Mouse (Mus musculus): ENCODE measurements around the gene E2f2. TPM values are rescaled to one million over a fixed set of nuclear protein-coding genes. Genes with fewer than 3 reads are reported as not detected.

Gene E2f2
- polyA plus RNA-seq, 1 experiment from 2014 or later, result 1.1 TPM

DNA sequence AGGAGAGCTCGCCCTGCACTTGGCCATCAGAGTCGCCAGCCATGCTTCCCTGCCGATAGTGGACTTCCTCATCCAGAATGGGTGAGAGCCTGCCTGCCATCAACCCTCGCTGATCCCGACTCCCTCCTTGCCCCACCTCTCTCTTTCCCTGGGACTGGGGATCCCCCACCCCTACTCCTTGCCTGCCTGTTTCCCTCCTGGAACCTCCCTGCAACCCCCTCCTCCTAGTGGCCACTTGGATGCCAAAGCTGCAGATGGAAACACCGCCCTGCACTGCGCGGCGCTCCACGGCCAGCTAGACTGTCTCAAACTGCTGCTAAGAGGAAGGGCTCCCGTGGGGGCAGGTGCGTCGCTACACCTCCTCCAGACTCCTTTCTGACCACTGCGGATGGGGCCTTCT is 67.9 kb downstream of the E2f2 start:
- ATAC-seq, result no peak
- ChIA-PET POLR2A (no interaction called here), CTCF (interaction anchor here (1.1 to 2.0 kb wide), 5 partner anchors 21 to 39 kb away, joined by 4 to 7 read pairs (median 4); no protein-coding TSS in a partner anchor)
- no peaks in the 10 kb centered on the region for H3K27me3 ChIP-seq
- no peak for TF ChIP-seq CTCF (IDR thresholded peaks at IDR 0.05)
- no peak for DNase-seq (ENCODE audit: low read depth, low spot score)
- in situ Hi-C loops (cut with MboI; ENCODE audit: low pct_unique_long_range_greater_than_20kb), result loop anchor here (5.0 to 10.0 kb wide), 2 partner anchors 38 to 75 kb away; no protein-coding TSS in a partner anchor

GRCm38 (mm10) chr4:136240955-136241354 is 68.8 kb downstream of the E2f2 start:
- DNase-seq (ENCODE audit: low read depth, low spot score) (no peak), ATAC-seq (no peak)
- in situ Hi-C loops (cut with MboI; ENCODE audit: low pct_unique_long_range_greater_than_20kb), result loop anchor here (5.0 to 10.0 kb wide), 2 partner anchors 39 to 76 kb away; no protein-coding TSS in a partner anchor
- ChIA-PET POLR2A (no interaction called here), CTCF (interaction anchor here (1.3 kb wide), 1 partner anchor 34 kb away, joined by 3 read pairs; the partner anchor contains the start of gene Asap3)
- no peaks in the 10 kb centered on the region for H3K27me3 ChIP-seq
- TF ChIP-seq CTCF (IDR thresholded peaks at IDR 0.05), result no peak

DNA sequence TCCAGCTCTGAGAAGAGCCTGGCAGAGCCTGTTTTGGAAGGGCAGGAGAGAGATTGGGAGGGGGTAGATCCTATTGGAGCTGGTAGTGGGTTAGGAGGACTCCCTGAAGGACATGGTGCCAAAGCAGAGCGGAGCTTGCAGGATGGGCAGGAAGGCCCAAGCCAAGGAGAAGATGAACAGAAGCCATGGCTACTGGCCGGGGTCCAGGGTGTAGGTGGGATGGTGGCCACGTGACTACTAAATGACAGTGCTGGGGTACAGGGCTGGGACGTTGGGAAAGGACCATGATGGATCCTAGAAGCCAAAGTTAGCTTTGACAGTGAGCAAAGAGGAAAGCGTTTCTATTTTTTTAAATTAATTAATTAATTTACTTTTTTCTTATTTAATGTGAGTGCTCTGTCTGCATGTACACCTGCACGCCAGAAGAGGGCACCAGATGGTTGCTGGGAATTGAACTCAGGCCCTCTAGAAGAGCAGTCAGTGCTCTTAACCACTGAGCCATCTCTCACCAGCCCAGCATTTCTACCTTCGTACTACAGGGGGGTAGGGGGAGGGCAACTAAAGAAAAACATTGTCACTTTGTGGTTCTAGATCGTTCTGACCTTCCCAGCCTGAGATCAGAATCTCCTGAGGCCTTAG is 70.0 kb downstream of the E2f2 start:
- ATAC-seq (no peak), DNase-seq (ENCODE audit: low read depth, low spot score) (no peak)
- ChIA-PET CTCF (interaction anchor here (0.9 to 1.3 kb wide), 2 partner anchors 36 to 42 kb away, joined by 3 read pairs; partner anchors contain the start of gene Asap3), POLR2A (interaction anchor here (0.6 kb wide), 1 partner anchor 23 kb away, joined by 3 read pairs; no protein-coding TSS in a partner anchor)
- TF ChIP-seq CTCF (IDR thresholded peaks at IDR 0.05), result no peak
- in situ Hi-C loops (cut with MboI; ENCODE audit: low pct_unique_long_range_greater_than_20kb), result loop anchor here (5.0 to 10.0 kb wide), 2 partner anchors 40 to 77 kb away; no protein-coding TSS in a partner anchor
- no peaks in the 10 kb centered on the region for H3K27me3 ChIP-seq

- H3K27me3 ChIP-seq, result no peaks in the 10 kb centered on the region
These were observed 70.5 kb downstream of the E2f2 start for GRCm38 (mm10) chr4:136242728-136243127.

DNA sequence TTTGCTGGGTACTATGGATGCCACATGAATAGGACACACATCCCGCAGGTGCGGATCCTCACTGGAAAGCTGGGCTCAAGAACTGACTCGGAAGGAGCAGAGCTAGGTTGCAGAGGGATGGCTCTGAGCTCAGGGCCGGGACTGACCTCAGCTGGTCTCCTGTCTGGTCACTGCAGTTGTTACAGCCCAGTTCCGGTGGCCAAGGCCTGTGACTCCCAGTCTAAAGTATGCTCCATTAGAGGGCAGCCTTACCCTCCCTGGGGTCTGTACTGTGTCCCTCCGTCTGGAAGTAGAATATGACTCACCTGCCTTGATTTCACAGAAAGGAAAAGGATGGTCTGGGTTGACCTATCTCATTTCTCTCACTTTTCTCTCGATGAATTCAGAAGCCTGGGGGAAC is 72.0 kb downstream of the E2f2 start:
- no peaks in the 10 kb centered on the region for H3K27me3 ChIP-seq
- no peak for ATAC-seq
- POLR2A ChIA-PET, result no interaction called here
- no peak for TF ChIP-seq CTCF (IDR thresholded peaks at IDR 0.05)
- CTCF ChIA-PET, result no interaction called here
- DNase-seq (ENCODE audit: low read depth, low spot score), result no peak
- in situ Hi-C loops (cut with MboI; ENCODE audit: low pct_unique_long_range_greater_than_20kb), result loop anchor here (5.0 to 10.0 kb wide), 2 partner anchors 42 to 79 kb away; no protein-coding TSS in a partner anchor

More at GRCm38 (mm10) chr4:136242728-136243127, 70.5 kb downstream of the E2f2 start:
- POLR2A ChIA-PET, result interaction anchor here (0.6 kb wide), 1 partner anchor 23 kb away, joined by 3 read pairs; no protein-coding TSS in a partner anchor
- CTCF ChIA-PET, result interaction anchor here (1.0 kb wide), 1 partner anchor 82 kb away, joined by 3 read pairs; no protein-coding TSS in a partner anchor
- TF ChIP-seq CTCF (IDR thresholded peaks at IDR 0.05), result no peak
- DNase-seq (ENCODE audit: low read depth, low spot score) (no peak), ATAC-seq (no peak)
- in situ Hi-C loops (cut with MboI; ENCODE audit: low pct_unique_long_range_greater_than_20kb), result loop anchor here (5.0 to 10.0 kb wide), 2 partner anchors 40 to 78 kb away; no protein-coding TSS in a partner anchor

Other genes starting within 250 kb of the E2f2 start
- gene Hmgcl, start 225.9 kb upstream of the E2f2 start, polyA plus RNA-seq (2021), result 35.2 TPM
- 12.4 TPM for gene Gale, start 208.7 kb upstream of the E2f2 start, polyA plus RNA-seq (2021)
- gene Lypla2, start 199.8 kb upstream of the E2f2 start, polyA plus RNA-seq (2021), result 46.2 TPM
- 25.7 TPM for gene Pithd1, start 185.1 kb upstream of the E2f2 start, polyA plus RNA-seq (2021)
- gene Eloa, start 150.6 kb upstream of the E2f2 start, polyA plus RNA-seq (2021), result 22.6 TPM
- 665 TPM for gene Rpl11, start 119.0 kb upstream of the E2f2 start, polyA plus RNA-seq (2021)
- 175 TPM for gene Id3, start 28.9 kb upstream of the E2f2 start, polyA plus RNA-seq (2021)
- gene Asap3, start 34.0 kb downstream of the E2f2 start, polyA plus RNA-seq (2021), result 5.5 TPM
- gene Tcea3, start 75.3 kb downstream of the E2f2 start, polyA plus RNA-seq (2021), result 0.15 TPM
- 13.0 TPM for gene Zfp46, start 112.3 kb downstream of the E2f2 start, polyA plus RNA-seq (2021)
- gene Hnrnpr, start 138.5 kb downstream of the E2f2 start, polyA plus RNA-seq (2021), result 70.2 TPM